Mouse (Mus musculus) adrenal gland, postnatal 14 days (tissue): ENCODE data around the gene Rftn2. TPM values are rescaled to one million over a fixed set of nuclear protein-coding genes. Genes with fewer than 3 reads are reported as not detected.

Experiments used
- DNase-seq: peaks from one replicate; pipeline ENCODE4 v3.0.0; 2021; ENCODE audit warnings: mixed read lengths
- total RNA-seq: library from RNA; stranded (reverse); gene quantifications from 2 replicates; pipeline ENCODE4 v1.2.3, GENCODE M21; 2021

Rftn2 gene
- total RNA-seq, 1 experiment from 2014 or later, result 13.2 TPM

DNA sequence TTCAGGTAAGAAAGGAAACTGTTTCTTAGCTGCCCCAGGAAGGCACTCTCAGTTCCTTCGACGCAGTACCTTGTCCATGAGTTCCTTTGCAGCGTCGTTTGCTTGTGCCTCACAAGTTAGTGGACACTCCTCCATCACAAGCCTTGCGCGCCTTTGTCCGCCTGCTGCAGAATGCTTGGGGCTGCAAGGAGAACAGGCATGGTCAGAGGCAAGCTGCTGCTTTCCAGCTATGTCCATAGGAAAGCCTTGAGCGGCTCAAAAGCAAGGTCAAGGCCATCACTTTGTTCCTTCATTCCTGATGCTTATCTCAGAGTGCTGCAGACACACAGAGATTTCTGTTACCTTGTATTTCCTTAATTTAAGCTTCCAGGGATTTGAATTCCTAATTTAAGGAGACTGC is 15.5 kb downstream of the Rftn2 start:
- peak; percentile 48 for DNase-seq

DNA sequence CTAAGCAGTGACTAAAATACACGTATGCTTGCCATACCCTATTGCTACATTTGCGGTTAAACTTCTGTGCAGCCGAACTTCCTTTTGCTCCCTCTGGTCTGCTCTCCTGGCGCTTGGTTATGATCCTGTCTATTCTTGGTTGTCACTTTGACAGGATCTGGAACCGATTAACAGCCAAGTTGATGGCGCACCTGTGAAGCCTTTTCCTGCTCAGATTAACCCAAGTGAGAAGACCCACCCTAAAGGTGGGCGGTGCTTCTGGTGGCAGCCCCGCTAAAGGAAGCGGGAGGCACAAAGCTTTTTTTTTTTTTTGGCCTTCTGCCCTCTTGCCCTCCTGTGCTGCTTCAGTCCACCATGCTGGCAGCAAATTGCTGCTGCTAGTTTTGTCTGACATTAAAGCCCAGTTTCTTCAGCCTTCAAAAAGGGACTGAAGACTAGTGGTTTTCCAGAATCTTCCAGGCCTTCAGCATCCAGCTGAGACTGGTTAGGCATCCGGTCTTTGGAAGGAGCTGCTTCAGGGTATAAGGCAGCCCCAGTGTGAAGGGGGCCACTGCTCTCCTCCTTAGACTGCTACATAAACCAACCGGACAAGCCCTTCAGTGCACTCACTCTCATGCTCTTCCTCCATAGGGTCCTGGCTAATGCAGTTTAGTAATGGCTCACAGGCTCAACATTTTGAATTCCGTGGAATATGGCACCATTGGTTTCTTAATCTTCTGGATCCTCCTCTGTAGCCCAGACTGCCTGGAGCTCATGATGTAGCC is 16.2 kb downstream of the Rftn2 start:
- DNase-seq, result no peak

DNA sequence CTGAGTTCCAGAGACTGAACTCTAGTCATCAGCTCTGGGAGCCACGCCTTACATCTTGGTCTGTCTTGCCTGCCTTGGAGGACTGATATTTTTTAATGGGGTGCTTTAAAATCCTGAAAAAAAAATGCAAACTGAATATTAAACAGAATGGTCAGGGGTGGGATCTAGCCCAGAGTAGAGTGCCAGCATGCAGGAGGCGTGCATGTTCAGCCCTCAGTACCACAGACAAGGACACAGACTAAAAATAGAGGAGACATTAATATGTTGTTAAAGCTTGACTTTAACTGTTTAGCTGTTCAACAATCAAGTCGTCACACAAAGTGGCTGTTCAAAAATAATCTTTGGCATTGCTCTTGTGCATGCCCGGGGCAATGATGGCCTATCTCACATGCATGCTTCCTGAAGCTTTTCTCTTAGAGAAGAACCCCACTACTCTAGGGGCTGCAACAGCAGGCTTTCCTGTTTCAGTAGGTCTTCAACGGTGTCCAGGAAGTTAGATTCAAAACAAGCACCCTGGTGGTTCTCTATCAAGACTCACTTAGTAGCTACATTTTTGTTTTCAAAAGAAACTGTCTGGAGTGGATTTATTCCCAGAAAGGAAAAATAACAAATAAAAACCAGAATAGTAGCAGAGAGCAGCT is 18.0 kb downstream of the Rftn2 start:
- DNase-seq, result no peak

DNA sequence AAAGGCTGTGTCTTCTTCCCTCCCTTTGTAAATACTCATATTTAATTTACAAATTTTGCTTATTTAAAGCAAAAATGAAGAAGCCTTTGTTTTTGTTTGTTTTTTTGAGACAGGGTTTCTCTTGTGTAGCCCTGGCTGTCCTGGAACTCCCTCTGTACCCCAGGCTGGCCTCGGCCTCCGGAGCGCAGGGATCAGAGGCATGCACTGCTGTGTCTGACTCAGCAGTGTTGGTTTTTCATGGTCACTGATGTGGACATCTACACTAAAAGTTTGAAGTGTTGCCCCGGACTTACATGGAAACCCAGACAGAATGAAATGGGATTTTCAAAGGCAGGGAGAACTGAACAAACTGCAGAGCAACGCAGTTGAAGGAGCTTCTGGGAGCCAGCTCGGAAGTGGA is 19.0 kb downstream of the Rftn2 start:
- DNase-seq, result peak; percentile 45

DNA sequence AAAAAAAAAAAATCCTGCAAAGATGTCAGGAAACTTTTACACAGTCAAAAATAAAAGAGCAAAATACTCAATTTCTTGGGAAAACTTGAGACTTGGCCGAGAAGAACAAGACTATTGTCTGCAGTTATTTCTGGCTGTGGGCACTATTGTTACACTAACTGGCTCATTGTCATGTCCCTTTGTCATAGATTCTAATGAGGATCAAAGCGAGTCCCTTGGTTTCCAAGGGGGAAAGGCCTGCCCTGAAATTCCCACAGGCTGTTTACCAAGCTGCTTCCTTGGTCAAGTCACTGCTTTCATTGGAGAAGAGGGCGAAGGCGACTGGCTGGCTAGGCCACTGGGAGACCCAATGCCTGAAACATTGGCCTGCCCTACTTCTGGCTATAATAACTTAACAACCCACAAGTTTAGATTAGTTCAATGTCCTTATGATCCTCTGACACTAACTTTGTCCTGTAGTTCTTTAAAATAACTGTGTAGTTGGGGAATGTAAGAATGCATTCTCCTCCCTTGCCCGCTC is 20.7 kb downstream of the Rftn2 start:
- DNase-seq, result no peak

DNA sequence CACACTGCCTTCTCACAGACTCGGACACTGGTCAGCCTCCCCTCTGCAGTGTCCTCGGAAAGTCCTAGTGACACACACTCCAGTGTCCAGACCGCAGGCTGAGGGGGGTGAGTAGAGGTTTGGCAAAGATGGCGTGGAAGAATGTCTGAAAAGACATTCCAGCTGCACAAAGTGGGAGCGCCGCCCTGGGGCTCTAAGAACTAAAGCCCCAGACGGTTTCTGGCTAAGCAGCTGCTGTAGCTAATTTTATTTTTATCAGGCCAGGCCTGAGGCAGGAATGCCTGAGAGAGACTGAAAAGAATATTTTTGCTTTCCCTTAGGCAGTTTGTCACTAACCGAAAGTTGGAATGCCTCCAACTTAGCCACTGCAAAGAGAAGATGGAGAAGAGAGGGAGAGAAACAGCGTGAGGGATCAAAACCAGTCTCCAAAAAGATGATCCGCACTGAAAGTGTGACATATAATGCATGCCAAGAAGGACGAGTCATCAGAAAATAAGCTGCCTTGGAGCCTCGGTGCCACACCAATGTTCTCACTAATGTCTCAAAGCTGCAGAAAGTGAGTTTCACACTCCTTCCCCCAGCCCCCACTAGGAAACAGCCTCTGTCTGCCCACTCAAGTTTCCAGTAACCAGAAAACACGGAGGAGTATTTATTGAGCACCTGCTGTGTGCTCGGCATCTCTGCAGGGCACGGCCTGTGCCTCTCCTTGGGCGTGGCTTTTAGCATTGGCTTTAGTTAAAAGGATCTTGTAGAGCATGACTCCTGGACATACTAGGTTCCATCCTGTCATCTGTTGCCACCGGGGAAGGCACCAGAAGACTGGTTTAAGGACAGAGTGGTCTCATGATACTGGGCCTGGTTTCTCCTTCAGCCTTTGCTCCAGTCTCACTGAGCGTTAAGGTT is 24.5 kb downstream of the Rftn2 start:
- peak; percentile 74 for DNase-seq

DNA sequence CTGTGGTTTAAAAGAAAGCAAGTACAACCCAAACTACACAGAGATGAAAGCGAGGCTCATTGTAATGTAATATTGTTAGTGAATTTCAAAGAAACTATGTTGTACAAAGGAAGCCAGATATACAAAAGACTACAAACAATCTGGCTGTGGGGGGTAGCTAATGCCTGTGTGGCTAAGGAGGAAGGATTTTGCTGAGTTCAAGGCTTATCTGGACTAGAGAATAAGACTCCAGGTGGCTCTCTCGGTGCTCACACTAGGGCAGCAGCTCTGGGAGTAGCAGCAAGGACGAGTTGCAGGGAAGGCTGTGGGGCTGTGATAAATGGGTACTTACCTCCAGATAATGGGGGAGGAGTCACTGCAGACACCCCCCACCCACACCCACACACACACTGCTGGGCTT is 27.9 kb downstream of the Rftn2 start:
- no peak for DNase-seq

DNA sequence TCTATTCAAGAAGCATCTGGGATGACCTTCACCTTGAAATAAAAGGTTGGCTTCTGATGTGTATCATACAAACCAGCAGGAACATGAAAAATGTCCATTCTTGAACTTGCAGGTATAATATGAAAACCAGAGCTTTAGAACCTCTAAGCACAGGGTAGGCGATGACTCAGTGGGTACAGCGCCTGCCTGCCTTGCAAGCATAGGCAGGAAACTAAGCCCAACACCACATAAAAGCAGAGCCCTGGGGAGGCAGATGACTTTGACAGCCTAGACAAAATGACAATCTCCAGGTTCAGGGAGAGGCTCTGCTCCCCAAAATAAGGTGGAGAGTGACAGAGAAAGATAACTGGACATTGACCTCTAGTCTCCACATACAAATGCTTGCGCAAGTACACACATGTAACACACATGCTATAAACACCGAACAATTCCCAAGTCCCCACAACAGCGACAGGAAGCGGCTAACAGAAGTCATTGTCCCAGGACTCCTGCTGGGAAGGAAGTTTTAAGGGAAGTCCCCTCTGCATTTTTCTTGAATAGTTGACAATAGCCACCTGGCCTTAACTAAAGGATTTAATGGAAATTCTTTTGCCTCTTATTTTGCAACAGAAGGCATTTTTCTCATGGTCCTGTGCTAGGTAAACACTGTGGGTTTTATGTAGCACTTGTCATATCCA is 30.1 kb downstream of the Rftn2 start:
- no peak for DNase-seq

DNA sequence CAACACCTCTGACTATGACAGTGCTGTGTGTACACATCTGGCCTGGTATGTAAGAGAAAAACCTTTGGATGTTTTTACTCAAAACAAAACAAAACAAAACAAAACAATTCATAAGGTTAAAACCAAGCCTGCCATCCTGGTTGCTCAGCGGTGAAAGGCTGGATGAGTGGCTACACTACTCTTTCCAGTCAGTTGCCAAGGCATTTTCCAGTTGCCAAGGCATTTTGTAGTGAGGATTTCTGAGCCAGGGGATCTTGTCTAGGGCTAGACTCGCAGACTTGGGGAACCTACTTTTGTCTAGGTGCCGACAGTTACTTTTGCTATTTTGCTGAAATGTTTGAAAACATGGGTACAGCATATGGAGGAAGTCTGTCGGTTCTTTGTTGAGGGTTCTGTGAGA is 31.6 kb downstream of the Rftn2 start:
- no peak for DNase-seq

DNA sequence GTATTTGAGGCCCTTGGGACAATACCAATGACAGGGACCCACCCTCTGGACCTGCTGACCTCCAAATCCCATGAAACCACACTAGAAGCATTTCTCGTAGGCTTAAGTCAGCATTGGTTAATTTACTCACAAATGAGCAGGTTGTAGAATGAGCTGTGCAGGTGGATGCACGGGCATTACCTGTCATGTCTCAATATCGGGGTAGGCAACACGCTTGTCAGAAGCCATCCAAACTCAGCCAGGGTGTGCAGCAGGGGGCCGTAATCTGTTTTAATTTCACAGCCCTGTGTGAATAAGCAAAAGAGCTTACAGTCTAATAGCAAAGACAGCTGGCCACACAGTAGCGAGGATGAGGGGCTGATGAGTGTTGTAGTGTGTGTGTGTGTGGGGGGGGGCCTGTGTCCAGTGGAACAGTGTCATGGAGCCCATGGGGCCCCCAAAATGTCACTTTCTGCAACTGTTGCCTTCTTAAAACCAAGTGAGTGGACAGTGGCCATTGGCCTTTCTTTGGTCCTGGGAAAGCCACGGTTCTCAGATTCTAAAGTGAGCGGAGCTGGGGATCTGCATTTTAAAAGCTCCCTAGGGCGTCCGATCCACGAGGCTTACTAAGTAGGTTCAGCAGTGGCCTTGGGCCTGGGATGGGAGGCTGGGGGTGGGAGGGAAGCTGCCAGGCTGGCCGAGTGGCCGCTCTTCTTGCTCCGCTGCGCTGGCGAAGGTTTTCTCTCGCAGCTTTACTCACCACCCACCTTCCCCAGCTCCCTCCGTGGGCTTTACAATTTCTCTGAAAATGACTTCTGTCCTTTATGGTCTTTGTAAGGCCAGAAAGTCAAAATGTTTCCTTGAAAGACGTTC is 32.3 kb downstream of the Rftn2 start:
- DNase-seq, result peak; percentile 59

DNA sequence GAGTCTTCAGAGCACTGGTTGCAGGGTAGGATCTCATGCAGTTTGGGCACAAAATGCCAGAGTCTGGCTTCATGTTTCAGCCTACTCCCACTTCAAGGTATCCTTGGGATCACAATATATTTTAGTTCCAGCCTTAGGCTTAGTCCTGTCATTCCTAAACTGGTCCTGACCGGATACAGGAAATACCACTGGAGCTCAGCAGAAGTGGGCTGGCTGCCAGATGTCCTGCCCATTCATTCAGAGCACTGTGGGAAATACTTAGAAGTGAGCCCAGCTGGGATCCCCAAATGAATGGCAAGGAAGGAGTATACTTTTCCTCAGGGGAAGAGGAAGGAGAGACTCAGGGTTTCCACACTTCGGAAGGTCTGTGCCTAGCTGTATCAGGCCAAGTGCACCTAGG is 33.3 kb downstream of the Rftn2 start:
- peak; percentile 72 for DNase-seq

DNA sequence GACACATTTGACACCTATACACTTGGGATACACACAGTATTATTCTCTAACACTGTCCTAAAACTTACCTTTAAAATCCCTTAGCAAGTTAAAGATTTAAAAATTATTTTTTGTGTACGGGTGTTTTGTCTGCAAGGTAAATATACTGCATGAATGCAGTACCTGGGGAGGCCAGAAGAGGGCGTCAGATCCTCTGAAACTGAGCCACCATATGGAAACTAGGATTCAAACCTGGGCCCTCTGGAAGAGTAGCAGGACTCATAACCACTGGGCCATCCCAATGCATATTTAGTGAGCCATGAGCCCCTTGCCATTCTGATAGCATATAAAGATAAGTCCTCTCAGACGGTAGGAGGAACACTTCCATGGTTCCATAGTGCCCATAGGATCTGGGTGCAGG is 33.8 kb downstream of the Rftn2 start:
- DNase-seq, result peak; percentile 68

DNA sequence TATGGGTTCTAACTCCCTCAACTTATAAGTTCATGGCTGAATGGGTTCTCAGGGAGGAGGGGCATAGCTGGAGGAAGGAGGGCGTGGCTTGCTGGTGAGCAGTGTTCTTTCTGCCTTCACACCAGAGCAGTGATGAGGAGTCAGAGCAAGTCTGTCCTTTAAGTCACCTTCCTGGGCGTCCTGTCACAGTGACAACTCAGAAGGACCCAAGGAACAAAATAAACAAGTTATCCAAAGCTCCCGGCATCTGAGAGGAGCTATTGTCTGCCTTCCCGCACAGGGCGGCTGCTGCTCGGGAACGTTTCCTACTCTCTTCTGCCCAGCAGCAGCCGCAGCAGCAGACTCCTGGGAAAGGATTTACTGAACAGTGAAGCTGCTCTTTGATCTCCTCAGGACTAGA is 34.6 kb downstream of the Rftn2 start:
- DNase-seq, result no peak

DNA sequence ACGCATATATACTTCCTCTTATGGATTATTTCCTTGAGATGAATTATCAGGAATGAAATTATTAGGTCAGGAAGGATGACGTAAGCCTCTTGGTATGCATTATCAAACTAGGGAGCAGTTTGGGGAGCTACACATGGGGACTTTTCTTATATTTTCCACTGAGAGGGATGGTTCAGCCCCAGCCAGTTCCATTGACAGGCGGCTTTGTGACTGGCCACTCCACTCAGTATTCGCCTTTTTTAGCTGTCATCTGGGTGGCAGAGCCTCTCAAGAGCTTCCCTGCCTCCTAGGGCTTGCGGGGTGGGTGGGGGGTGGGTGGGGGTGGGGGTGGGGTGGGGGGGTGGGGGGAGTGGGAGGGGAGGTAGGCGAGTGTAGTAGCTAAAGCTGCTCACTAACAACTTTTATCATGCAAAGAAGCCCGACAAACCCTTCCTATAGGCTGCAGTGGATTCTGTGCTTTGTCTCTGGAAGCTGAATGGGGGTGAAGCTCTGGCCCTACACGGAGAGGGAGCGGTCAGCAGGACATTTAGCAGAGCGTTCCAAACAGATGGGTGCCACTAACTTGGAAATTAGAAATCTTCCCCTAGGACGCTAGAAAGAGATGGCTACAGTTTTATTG is 39.9 kb downstream of the Rftn2 start:
- no peak for DNase-seq

DNA sequence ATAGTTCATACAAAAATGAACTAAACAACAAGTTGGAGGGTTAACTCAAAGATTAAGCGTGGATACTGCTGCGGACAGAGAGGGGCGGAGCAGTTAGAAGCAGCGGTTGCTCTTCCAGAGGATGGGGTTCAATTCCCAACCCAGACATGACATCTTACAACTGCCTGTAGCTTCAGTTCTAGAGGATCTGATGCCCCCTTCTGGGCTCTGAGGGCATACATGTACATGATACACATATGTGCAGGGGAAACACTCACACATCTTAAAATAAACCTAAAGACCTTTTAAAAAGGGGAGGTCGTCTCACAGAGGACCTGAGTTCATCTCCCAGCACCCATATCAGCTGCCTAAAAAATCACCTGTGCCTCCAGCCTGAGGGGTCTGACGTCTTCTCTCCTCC is 40.9 kb downstream of the Rftn2 start:
- DNase-seq, result peak; percentile 19

DNA sequence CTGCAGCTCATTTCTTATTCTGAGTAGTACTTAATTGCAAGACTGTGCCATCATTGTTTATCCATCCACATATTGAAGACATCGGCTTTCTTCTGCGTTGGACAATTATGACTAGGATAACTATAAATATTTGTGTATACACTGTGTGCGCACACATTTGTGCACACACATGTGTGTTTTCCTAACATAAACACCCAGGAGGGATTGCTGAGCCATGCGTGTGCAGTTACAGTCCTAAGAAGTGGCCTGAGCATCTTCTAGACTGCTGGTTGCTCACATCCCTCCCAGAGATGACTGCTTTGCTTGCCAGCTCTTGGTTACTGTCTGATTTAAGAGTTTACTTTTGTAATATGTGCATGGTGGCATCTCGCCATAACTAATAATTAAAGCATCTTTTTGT is 44.2 kb downstream of the Rftn2 start:
- no peak for DNase-seq

DNA sequence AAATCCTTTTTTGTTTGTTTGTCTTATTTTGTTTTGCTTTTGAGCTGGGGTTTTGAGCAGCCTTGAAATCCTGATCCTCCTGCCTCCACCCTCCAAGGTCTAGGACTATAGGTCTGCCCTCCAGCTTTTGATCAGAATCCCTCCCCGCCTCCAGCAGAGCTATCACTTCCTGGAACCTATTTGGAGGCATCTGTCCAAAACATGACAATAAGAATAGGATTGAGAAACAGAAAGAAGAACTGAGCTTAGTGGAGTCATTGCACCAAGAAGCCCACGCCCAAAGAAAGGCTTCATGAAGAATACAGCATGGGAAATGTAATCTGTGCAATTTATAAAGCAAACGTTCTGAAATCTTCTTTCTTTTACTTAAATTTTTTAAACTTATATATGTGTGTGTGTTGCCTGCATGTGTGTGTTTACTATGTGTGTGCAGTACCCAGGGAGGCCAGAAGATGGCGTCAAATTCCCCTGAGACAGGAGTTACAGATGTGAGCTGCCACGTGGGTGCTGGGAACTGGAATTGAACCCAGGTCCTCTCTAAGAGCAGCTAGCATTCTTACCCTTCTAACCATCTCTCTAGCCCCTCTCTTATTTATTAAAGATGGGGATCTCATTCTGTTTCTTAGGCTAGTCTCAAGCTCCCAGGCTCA is 46.5 kb downstream of the Rftn2 start:
- DNase-seq, result no peak

DNA sequence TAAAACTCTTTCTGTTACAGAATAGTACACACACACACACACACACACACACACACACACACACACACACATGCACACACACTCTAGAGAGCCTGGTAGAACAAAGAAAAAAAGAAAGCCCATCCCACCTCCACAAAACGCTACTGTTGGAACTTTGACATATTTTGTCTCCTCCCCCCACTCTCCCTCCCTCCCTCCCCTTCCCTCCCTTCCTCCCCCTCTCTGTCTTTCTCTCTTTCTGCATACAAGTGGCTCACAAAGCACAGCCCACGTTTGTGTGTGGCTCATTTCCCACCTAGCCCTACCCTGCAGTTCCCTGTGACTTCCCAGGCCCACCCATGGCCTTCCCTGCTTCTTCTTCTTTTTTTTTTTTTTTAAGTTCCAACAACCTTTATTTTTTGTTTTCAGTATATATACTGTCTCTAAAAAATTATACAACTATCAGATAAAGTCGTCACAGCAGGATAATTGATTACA is 52.0 kb downstream of the Rftn2 start:
- no peak for DNase-seq

DNA sequence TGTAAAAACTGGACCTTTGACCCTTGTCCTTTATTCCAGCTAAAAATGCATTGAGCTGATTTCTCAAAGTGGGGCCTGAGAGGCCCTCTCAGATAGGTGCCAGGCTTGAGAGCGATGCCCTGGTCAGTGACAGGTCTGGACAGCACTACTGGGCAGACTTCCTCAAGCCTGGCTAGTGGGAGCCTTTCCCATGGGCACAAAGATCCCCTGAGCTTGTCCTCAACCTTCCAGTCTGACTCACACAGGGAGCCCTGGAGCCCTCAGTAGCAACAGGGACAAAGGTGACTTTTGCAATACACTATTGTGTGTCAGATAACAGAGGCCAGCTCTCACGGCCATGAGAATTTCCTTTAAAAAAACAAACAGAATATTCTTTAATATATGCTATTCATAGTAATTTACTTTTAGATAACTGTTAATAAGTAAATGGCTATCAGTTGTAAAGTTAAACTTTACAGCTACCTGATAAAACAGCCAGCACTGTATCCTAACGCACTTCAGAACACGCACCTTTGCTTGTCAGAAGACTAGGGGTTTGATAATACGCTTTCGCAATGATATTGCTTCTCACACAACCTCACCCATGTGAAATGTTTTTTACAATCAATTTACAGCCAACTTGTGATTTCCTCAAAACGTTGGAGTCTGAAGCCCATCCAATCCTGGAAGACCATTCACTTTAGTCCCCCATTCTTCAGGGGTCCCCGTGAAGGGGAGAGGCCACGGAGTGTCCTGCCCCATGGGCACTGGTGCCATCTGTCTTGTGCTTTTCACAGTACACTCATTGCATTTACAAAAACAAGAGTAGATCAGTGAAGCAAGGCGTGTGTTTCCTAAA is 52.6 kb downstream of the Rftn2 start:
- DNase-seq, result peak; percentile 72
